Mouse (Mus musculus): ENCODE measurements around the gene Psmb3.

DNA sequence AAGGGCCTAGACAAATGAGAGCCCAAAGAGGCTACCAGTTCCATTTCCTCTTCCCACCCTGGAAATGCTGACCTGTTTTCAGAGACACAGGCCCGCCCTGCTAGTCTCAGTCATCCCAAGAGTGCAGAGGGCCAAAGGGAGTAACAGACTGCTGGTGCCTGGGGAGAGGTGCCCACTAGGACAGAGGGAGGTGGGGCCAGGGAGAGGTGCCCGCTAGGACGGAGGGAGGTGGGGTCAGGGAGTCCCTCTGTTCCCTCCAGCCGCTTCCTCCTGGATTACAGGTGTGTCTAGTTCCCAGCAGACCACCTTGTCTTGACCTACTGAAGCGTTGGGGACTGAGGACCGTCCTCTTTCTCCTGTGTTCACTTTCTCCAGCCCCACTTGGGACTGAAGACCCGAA lies 18.4 kb upstream of the Psmb3 start:
- TF ChIP-seq FLI1 (IDR thresholded peaks at IDR 0.05; ENCODE audit: low read length) (no peak), GATA1 (IDR thresholded peaks at IDR 0.05; ENCODE audit: borderline replicate concordance, low read length) (no peak)

All from megakaryocyte, embryonic 14.5 days (primary cell).